Mouse (Mus musculus): Measurements from ENCODE around the gene Ccr6.

- no peak for TF ChIP-seq CTCF (IDR thresholded peaks at IDR 0.05; ENCODE audit: insufficient read depth, low read depth, low read length)
- TF ChIP-seq POLR2A (IDR thresholded peaks at IDR 0.05; ENCODE audit: insufficient read depth, low read depth, low read length), result no peak
Measured at GRCm38 (mm10) chr17:8246102-8246754, 10.4 kb downstream of the Ccr6 start.
